Mouse (Mus musculus) embryonic fibroblast, embryonic 13.5 days (primary cell): Measurements from ENCODE around the gene Dtx1. TPM values are rescaled to one million over a fixed set of nuclear protein-coding genes. Genes with fewer than 3 reads are reported as not detected.

Experiments used
- H3K27ac ChIP-seq: 2 replicates; pipeline ENCODE4 v1.5.1; 2012; ENCODE audit warnings: low read length, control low read depth, inconsistent platforms; ENCODE audit not compliant: insufficient read depth
- H3K4me1 ChIP-seq: 2 replicates; pipeline ENCODE4 v1.6.1; 2011; ENCODE audit warnings: low read length; ENCODE audit not compliant: control insufficient read depth, insufficient read depth
- H3K4me3 ChIP-seq: 2 replicates; pipeline ENCODE4 v1.5.1; 2011; ENCODE audit warnings: mild to moderate bottlenecking, control low read depth, low read length; ENCODE audit not compliant: insufficient read depth
- CTCF ChIP-seq: IDR thresholded peaks from 2 replicates; pipeline ENCODE4 v1.5.1; 2011; ENCODE audit warnings: mild to moderate bottlenecking, control low read depth, low read length, moderate library complexity, borderline replicate concordance; ENCODE audit not compliant: insufficient read depth
- POLR2A ChIP-seq: IDR thresholded peaks from 2 replicates; pipeline ENCODE4 v1.6.1; 2011; ENCODE audit warnings: low read depth, mild to moderate bottlenecking, control low read depth, low read length, moderate library complexity
- polyA plus RNA-seq: library from polyadenylated mRNA; stranded (reverse); fragments of >200 nt; gene quantifications from 2 replicates; pipeline ENCODE4 v1.2.4, GENCODE M21; 2011; ENCODE audit warnings: low read depth; ENCODE audit not compliant: missing spikeins, insufficient read length

Dtx1 gene
- polyA plus RNA-seq, 1 experiment, result not detected

DNA sequence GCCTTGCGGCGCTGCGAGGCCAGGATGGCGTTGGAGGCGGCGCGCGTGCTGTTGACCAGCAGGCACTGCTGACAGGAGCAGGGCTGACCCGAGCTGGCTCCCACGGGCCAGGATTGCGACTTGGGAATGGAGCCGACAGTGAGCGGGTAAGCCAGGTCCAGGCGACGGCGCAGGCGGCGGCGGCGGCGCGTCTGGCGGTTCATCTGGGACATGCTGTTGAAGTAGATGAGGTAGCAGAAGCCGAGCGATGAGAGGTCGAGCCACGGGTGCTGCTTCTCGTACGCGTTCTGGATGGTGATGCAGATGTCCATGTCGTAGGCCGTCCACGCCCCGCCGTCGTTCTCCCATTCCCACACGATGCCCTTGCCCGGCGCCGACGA, 17.0 kb downstream of the Dtx1 start:
- TF ChIP-seq POLR2A, result no peak
- no peak for TF ChIP-seq CTCF
- Histone ChIP-seq H3K4me3 (no peak overlapping the region), H3K4me1 (no peaks in the 10 kb centered on the region), H3K27ac (no peak overlapping the region)

- TF ChIP-seq POLR2A, result no peak
- TF ChIP-seq CTCF, result no peak
- no peaks in the 10 kb centered on the region for H3K4me1 ChIP-seq
Measured at GRCm38 (mm10) chr5:120693931-120694694, 17.6 kb downstream of the Dtx1 start.

GRCm38 (mm10) chr5:120692034-120692433, 19.7 kb downstream of the Dtx1 start:
- no peaks in the 10 kb centered on the region for H3K4me1 ChIP-seq

More at GRCm38 (mm10) chr5:120693931-120694694, 17.6 kb downstream of the Dtx1 start:
- no peak overlapping the region for H3K27ac ChIP-seq
- H3K4me3 ChIP-seq, result no peak overlapping the region

DNA sequence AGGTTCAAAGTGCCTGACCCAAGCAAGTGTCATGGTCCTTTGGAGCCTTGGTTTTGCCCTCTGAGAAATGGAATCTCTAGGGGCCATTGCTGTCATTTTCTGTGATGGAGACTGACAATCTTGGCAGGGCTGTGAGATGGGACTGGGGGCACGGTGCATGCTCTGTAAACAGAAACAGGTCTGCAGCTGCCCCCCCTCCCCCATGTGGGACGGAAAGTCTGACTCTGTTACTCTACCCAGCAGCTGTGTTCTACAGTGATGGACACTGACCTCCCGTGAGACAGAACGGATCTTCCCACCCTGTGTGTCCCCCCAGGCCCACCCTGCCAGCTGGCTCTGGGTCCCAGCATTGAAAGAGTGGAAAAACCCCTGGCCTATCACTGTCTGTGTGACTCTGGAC, 21.3 kb downstream of the Dtx1 start:
- TF ChIP-seq CTCF, result no peak
- no peak for TF ChIP-seq POLR2A
- no peaks in the 10 kb centered on the region for H3K4me1 ChIP-seq
- no peak overlapping the region for H3K4me3 ChIP-seq
- no peak overlapping the region for H3K27ac ChIP-seq

More at GRCm38 (mm10) chr5:120692034-120692433, 19.7 kb downstream of the Dtx1 start:
- Histone ChIP-seq H3K4me3 (no peak overlapping the region), H3K27ac (no peak overlapping the region)
- TF ChIP-seq CTCF (no peak), POLR2A (no peak)

DNA sequence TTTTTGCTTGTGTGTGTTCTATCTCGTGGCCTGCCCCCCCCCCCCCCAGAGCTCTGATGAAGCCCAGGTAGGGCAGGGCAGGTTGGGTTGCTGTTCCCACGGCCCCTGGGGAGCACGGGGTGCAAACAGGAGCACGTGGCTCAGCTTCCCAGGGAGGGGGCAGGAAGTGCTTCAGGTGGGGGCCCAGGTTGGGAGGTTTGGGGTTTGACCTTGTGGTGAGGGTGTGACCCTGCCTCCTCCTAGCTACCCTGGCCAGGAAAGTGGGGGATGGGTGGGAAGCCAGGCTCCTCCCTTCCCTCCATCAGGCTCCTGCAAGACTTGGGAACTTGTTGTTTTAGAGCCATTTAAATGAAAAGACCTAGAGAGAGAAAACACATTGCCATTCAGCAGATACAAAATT, 23.3 kb downstream of the Dtx1 start:
- no peak overlapping the region for H3K27ac ChIP-seq
- no peak for TF ChIP-seq POLR2A
- TF ChIP-seq CTCF, result no peak
- H3K4me1 ChIP-seq, result no peaks in the 10 kb centered on the region
- no peak overlapping the region for H3K4me3 ChIP-seq

DNA sequence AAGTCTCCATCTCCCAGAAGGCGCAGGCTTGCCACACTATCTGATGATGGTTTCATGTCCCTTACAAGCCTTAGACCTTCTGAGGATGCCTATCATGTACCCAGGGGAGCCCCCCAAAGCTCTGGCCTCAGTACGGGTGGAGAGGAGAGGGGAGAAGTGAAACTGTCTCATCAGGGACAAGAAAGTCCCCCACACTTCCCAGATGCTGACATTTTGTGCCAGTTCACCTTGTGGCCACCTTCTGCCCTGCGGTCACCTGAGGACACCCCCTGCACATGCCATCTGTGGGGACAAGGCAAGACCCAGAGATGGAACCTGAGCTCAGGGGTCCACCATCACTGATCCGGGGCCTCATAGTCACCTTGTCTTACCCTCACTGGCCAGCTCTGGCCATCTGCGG, 23.8 kb downstream of the Dtx1 start:
- H3K4me1 ChIP-seq, result no peaks in the 10 kb centered on the region
- TF ChIP-seq POLR2A, result no peak
- no peak for TF ChIP-seq CTCF
- no peak overlapping the region for H3K27ac ChIP-seq
- no peak overlapping the region for H3K4me3 ChIP-seq

GRCm38 (mm10) chr5:120687484-120687851, 24.3 kb downstream of the Dtx1 start:
- TF ChIP-seq POLR2A (no peak), CTCF (no peak)

GRCm38 (mm10) chr5:120686749-120687483, 24.8 kb downstream of the Dtx1 start:
- no peaks in the 10 kb centered on the region for H3K4me1 ChIP-seq
- H3K4me3 ChIP-seq, result no peak overlapping the region
- H3K27ac ChIP-seq, result no peak overlapping the region
- TF ChIP-seq POLR2A (no peak), CTCF (no peak)

More at GRCm38 (mm10) chr5:120687484-120687851, 24.3 kb downstream of the Dtx1 start:
- H3K4me3 ChIP-seq, result no peak overlapping the region
- H3K4me1 ChIP-seq, result no peaks in the 10 kb centered on the region
- H3K27ac ChIP-seq, result no peak overlapping the region

- Histone ChIP-seq H3K4me1 (no peaks in the 10 kb centered on the region), H3K4me3 (no peak overlapping the region), H3K27ac (no peak overlapping the region)
- TF ChIP-seq CTCF, result no peak
- TF ChIP-seq POLR2A, result no peak
Measured at GRCm38 (mm10) chr5:120685678-120686077, 26.0 kb downstream of the Dtx1 start.

DNA sequence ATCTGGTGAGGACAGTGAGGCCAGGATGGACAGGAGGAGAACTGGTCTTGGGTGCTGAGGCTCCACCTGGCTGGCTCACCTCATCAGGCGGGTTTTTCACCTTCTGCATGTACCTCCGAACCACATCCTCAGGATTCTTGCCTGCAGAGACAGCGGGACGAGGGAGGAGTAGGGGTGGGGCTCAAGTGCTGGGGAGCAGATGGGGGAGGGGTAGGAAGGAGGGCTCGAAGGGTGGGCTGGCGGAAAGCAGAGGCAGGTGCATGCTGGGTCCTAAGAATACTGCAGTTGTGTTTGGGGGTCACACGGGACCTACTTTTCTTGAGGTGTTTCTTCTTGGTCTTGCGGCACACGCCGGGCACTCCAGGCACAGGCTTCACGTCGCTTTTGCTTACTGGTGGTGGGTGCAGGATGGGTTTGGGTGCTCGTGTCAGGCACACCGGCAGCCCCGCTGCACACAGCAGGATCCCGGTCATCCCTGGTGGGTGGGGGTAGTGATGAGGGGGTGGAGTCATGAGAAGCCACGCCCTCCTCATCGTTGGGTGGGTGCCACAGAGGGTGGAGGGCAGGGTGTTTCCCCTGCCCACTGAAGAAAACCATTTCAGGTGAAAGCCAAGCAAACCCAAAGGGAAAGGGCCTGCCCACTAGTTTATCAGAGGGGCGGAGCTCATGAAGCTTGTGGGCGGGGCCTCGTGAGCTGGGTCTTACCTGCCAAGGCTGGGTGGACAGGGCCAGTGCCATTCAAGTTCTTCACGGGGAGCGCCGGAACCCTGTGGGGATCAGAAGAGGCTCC, 28.6 kb downstream of the Dtx1 start:
- TF ChIP-seq POLR2A (no peak), CTCF (no peak)
- Histone ChIP-seq H3K4me3 (no peak overlapping the region), H3K4me1 (no peaks in the 10 kb centered on the region), H3K27ac (no peak overlapping the region)
